Mouse (Mus musculus) neural tube, embryonic 14.5 days (tissue): ENCODE measurements around the gene Fkrp. TPM values are rescaled to one million over a fixed set of nuclear protein-coding genes. Genes with fewer than 3 reads are reported as not detected.
A peak's percentile ranks its signal among the peaks of the same experiment; 100 is the strongest.

Experiments
- ATAC-seq: fragments of 200-750 bp; cut with Nextera tagmentation; 2 replicates; pipeline ENCODE4 v1.8.0; 2017; ENCODE audit warnings: low read depth, mild to moderate bottlenecking, moderate TSS enrichment, moderate library complexity
- H3K27ac ChIP-seq: fragments of 300-500 bp; sonication (generic); 2 replicates; pipeline ENCODE4 v1.5.1; 2014; ENCODE audit warnings: low read depth, mild to moderate bottlenecking, control low read depth, low read length, moderate library complexity, mixed read lengths
- H3K27me3 ChIP-seq: fragments of 300-500 bp; sonication (generic); 2 replicates; pipeline ENCODE4 v1.6.1; 2014; ENCODE audit warnings: low read length; ENCODE audit not compliant: control insufficient read depth, insufficient read depth
- H3K36me3 ChIP-seq: fragments of 300-500 bp; sonication (generic); 2 replicates; pipeline ENCODE4 v1.6.1; 2014; ENCODE audit warnings: low read length, mixed read lengths; ENCODE audit not compliant: control insufficient read depth, insufficient read depth
- H3K4me1 ChIP-seq: fragments of 300-500 bp; sonication (generic); 2 replicates; pipeline ENCODE4 v1.6.1; 2014; ENCODE audit warnings: low read length; ENCODE audit not compliant: control insufficient read depth, insufficient read depth
- H3K4me2 ChIP-seq: fragments of 300-500 bp; sonication (generic); 2 replicates; pipeline ENCODE4 v1.6.1; 2014; ENCODE audit warnings: mild to moderate bottlenecking, low read depth, low read length, control low read depth
- H3K4me3 ChIP-seq: fragments of 300-500 bp; sonication (generic); 2 replicates; pipeline ENCODE4 v1.5.1; 2014; ENCODE audit warnings: low read depth, low read length, control low read depth, mixed read lengths
- H3K9ac ChIP-seq: fragments of 300-500 bp; sonication (generic); replicated peaks from 2 replicates; pipeline ENCODE4 v1.6.1; 2014; ENCODE audit warnings: low read depth, mild to moderate bottlenecking, control low read depth, low read length, mixed read lengths
- H3K9me3 ChIP-seq: fragments of 300-500 bp; sonication (generic); 2 replicates; pipeline ENCODE4 v1.6.1; 2016; ENCODE audit warnings: low read length; ENCODE audit not compliant: control insufficient read depth
- WGBS: fragments of 180-500 bp; shearing (Covaris S2); extraction: QIAGEN DNeasy Blood & Tissue Kit; methylation state at CpG from one replicate; pipeline ENCODE4 v1.1.7; 2014; 5-methylcytosine and 5-hydroxymethylcytosine counted together
- polyA plus RNA-seq: library from polyadenylated mRNA; unstranded; fragments of >200 nt; fragmentation: Nextera tagmentation; extraction: Ambion mirVana; gene quantifications from 2 replicates; pipeline ENCODE4 v1.2.1, GENCODE M21; 2014

Gene Fkrp
- polyA plus RNA-seq, 1 experiment from 2014 or later: 44.5 TPM

GRCm38 (mm10) chr7:16820271-16820763 is 3.8 kb upstream of the Fkrp start:
- Histone ChIP-seq H3K4me2 (no peak overlapping the region), H3K4me1 (peaks cover 52% of the 10 kb centered on the region), H3K27ac (no peak overlapping the region), H3K9me3 (no peaks in the 10 kb centered on the region), H3K27me3 (no peaks in the 10 kb centered on the region), H3K36me3 (peaks cover 17% of the 10 kb centered on the region), H3K4me3 (no peak overlapping the region), H3K9ac (no peak overlapping the region)
- no peak for ATAC-seq
- WGBS: 68% methylated on average over 5 of the region's 5 CpGs

GRCm38 (mm10) chr7:16819794-16820193 is 3.3 kb upstream of the Fkrp start:
- 74% methylated on average over 5 of the region's 5 CpGs for WGBS
- no peak for ATAC-seq
- Histone ChIP-seq H3K9me3 (no peaks in the 10 kb centered on the region), H3K9ac (no peak overlapping the region), H3K4me1 (peaks cover 56% of the 10 kb centered on the region), H3K27ac (no peak overlapping the region), H3K27me3 (no peaks in the 10 kb centered on the region), H3K4me2 (no peak overlapping the region), H3K36me3 (peaks cover 12% of the 10 kb centered on the region), H3K4me3 (no peak overlapping the region)

GRCm38 (mm10) chr7:16817693-16818092 is 1.2 kb upstream of the Fkrp start:
- H3K9ac ChIP-seq: peak overlapping the region; percentile 100
- peaks cover 62% of the 10 kb centered on the region for H3K4me1 ChIP-seq
- ATAC-seq: no peak
- H3K36me3 ChIP-seq: no peaks in the 10 kb centered on the region
- H3K27ac ChIP-seq: peak overlapping the region; percentile 28; the same call in 1 of the 2 replicates
- 32% methylated on average over 3 of the region's 3 CpGs for WGBS
- H3K4me2 ChIP-seq: peak overlapping the region; percentile 97
- H3K9me3 ChIP-seq: no peaks in the 10 kb centered on the region
- no peaks in the 10 kb centered on the region for H3K27me3 ChIP-seq
- peak overlapping the region; percentile 98 for H3K4me3 ChIP-seq

DNA sequence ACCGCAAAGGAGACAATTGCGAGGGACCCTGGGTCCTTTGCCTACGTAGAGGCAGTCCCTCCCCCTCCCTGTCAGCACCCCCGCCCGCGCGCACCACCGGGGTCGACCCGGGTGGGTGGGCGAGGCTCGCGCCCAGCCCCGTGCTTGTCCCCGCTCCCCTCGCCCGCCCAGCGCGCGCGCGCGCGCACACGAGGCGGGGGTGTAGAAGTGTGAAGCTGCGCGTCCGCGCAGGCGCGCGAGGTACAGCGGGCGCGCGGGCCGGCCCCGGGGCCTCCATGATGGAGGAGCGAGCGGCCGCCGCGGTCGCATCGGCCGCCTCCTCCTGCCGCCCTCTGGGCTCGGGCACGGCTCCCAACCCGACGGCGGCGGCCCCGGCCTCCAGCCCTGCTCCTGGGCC is 456 bp downstream of the Fkrp start:
- ATAC-seq: peak; percentile 65
- H3K27me3 ChIP-seq: no peaks in the 10 kb centered on the region
- H3K4me3 ChIP-seq: peak overlapping the region; percentile 98
- peak overlapping the region; percentile 100 for H3K9ac ChIP-seq
- peak overlapping the region; percentile 97 for H3K4me2 ChIP-seq
- no peaks in the 10 kb centered on the region for H3K36me3 ChIP-seq
- no peaks in the 10 kb centered on the region for H3K9me3 ChIP-seq
- under 1% methylated on average over 22 of the region's 55 CpGs for WGBS
- peaks cover 63% of the 10 kb centered on the region for H3K4me1 ChIP-seq
- peak overlapping the region; percentile 100 for H3K27ac ChIP-seq

DNA sequence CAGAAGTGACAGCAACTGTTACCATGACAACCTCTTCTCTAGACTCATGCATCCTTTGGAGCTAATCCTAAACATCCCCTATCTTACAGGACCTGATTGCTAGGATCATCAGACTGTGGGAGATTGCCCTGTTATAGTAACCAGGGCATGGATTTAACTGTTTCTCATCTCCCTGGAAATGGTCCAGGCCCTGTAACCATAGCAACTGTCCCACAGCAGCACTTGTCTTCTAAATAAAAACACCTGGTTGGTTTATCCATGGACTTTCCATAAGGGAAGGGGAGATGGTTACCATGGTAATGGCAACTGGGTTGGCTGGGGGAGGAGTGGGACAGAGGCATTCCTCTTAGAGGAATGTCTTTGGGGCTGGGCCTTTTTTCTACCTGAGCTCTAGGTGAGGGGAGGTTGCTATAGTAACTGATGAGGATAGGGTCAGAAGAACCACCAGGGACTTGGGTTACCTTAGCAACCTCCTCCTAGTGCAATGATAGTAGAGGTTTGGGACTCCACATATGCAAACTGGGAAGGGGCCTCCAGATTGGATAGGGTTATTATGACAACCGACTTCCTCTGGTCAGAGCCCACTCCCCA is 1.1 kb downstream of the Fkrp start, which contains the start of gene Strn4:
TSS of gene Strn4 (plus strand) at position 539 of the 591 bp plus-strand sequence.
- peak within 1 kb of the TSS; percentile 100 for H3K27ac ChIP-seq

GRCm38 (mm10) chr7:16812505-16812904 is 4.0 kb downstream of the Fkrp start:
- H3K9ac ChIP-seq: no peak overlapping the region
- WGBS: 75% methylated on average over 2 of the region's 2 CpGs

More for the DNA sequence above, 1.1 kb downstream of the Fkrp start, which contains the start of gene Strn4:
- peak within 1 kb of the TSS; percentile 100 for H3K9ac ChIP-seq
- H3K36me3 ChIP-seq: no peaks in the 10 kb centered on the region
- H3K4me3 ChIP-seq: peak within 1 kb of the TSS; percentile 98
- H3K4me2 ChIP-seq: peak within 1 kb of the TSS; percentile 97
- peaks cover 60% of the 10 kb centered on the region for H3K4me1 ChIP-seq
- ATAC-seq: peak; percentile 80
- H3K9me3 ChIP-seq: no peaks in the 10 kb centered on the region
- 4% methylated on average over 1 of the region's 1 CpGs for WGBS
- H3K27me3 ChIP-seq: no peaks in the 10 kb centered on the region

GRCm38 (mm10) chr7:16811649-16812070 is 4.9 kb downstream of the Fkrp start:
- Histone ChIP-seq H3K27me3 (no peaks in the 10 kb centered on the region), H3K9me3 (no peaks in the 10 kb centered on the region), H3K36me3 (no peaks in the 10 kb centered on the region), H3K9ac (peak overlapping the region; percentile 58), H3K27ac (peak overlapping the region; percentile 81), H3K4me1 (peaks cover 27% of the 10 kb centered on the region), H3K4me2 (peak overlapping the region; percentile 63), H3K4me3 (peak overlapping the region; percentile 46)
- no peak for ATAC-seq
- WGBS: 14% methylated on average over 17 of the region's 17 CpGs

More at GRCm38 (mm10) chr7:16812505-16812904, 4.0 kb downstream of the Fkrp start:
- H3K27ac ChIP-seq: no peak overlapping the region
- ATAC-seq: no peak
- H3K4me2 ChIP-seq: no peak overlapping the region
- no peaks in the 10 kb centered on the region for H3K27me3 ChIP-seq
- H3K9me3 ChIP-seq: no peaks in the 10 kb centered on the region
- H3K36me3 ChIP-seq: no peaks in the 10 kb centered on the region
- H3K4me1 ChIP-seq: peaks cover 30% of the 10 kb centered on the region
- H3K4me3 ChIP-seq: no peak overlapping the region

DNA sequence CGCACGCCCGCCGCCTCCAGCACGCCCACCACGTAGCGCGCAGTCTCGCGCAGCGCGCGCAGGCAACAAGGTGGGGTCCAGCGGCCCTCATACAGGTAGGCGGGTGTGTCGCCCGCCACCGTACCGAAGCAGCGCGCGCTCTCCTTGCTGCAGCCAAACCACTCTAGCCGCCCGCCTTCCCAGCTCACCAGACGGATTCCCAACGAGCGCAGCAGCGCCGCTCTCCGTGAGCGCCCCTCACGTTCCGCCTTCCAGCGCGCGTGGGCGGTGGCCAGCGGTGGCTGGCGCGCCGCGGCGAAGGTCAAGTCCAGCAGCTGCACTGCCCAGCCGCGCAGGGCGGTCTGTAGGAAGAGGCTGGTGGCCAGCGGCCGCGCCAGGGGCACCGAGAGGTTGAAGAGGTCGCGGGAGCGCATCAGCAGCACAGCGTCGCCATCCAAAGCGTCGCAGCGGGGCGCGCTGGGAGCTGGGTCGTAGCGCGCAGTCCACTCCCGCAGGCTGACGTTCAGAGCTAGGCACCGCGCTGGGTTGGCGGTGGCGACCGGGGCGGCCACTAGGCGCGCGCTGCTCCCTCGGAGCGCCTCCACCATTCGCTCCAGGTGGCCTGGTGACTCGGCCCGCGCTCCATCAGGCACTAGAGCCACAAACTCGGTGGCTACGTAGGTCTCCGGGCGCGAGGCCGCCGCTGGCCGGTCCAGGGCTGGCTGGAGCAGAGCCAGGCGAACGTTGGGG is 5.4 kb downstream of the Fkrp start:
- peaks cover 27% of the 10 kb centered on the region for H3K4me1 ChIP-seq
- peak; percentile 50 for ATAC-seq
- no peaks in the 10 kb centered on the region for H3K27me3 ChIP-seq
- H3K4me2 ChIP-seq: peak overlapping the region; percentile 63
- no peaks in the 10 kb centered on the region for H3K9me3 ChIP-seq
- H3K27ac ChIP-seq: peak overlapping the region; percentile 81
- H3K4me3 ChIP-seq: peak overlapping the region; percentile 46
- peak overlapping the region; percentile 58 for H3K9ac ChIP-seq
- no peaks in the 10 kb centered on the region for H3K36me3 ChIP-seq
- WGBS: 4% methylated on average over 87 of the region's 90 CpGs

DNA sequence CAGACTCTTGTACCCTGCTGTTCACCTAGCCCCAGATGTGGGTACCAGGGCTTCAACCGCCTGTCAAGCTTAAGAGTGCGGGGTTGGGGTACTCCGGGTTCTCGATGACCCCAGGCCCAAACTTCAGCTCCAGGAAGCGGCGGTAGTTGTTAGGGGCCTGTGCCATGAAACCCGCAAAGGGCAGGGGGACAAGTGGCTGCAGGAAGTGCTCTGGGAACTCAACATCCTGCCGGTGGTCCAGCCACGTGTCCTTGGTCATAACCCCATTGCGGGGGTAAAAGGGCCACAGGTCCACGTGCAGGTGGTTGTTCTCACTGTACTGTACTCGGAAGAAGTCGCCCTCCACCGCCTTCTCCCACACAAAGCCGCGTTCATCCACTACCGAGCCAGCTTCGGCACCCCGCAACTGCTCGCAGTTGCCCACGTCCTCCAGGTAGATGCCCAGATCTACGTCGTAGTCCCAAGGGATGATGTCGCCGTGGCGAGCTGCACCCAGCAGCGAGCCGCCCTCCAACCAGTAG is 6.1 kb downstream of the Fkrp start:
- Histone ChIP-seq H3K27me3 (no peaks in the 10 kb centered on the region), H3K4me3 (peak overlapping the region; percentile 46), H3K4me1 (peaks cover 26% of the 10 kb centered on the region), H3K27ac (peak overlapping the region; percentile 81), H3K4me2 (peak overlapping the region; percentile 63), H3K9ac (peak overlapping the region; percentile 58), H3K9me3 (no peaks in the 10 kb centered on the region), H3K36me3 (no peaks in the 10 kb centered on the region)
- no peak for ATAC-seq
- 43% methylated on average over 28 of the region's 28 CpGs for WGBS
